Mouse (Mus musculus) B cell, adult (primary cell): ENCODE measurements around the gene Hnrnph2. TPM values are rescaled to one million over a fixed set of nuclear protein-coding genes. Genes with fewer than 3 reads are reported as not detected.

ENCODE experiments used
- total RNA-seq: library from RNA; stranded (reverse); gene quantifications from 4 replicates; pipeline ENCODE4 v1.2.4, GENCODE M21; 2023; ENCODE audit not compliant: inconsistent age

Gene Hnrnph2
- total RNA-seq = 159 to 173 TPM (median 167 TPM) in 4 replicates

GRCm38 (mm10) chrX:134600659-134601379 lies at the start of gene Hnrnph2, which contains the start of gene Gla:
TSS of gene Hnrnph2 (plus strand) at chrX:134601179.
TSS of gene Gla (minus strand) at chrX:134601125.

GRCm38 (mm10) chrX:134582888-134583669 lies 17.9 kb upstream of the Hnrnph2 start, which contains the start of gene Btk:
TSS of gene Btk (minus strand) at chrX:134583570.

GRCm38 (mm10) chrX:134585103-134586002 lies 15.6 kb upstream of the Hnrnph2 start, which contains the start of gene Rpl36a:
TSS of gene Rpl36a (plus strand) at chrX:134585654.

Other genes with a start within 250 kb of the Hnrnph2 start
- gene Drp2, start 196.6 kb upstream of the Hnrnph2 start, total RNA-seq = not detected in 4 replicates
- gene Taf7l, start 124.7 kb upstream of the Hnrnph2 start, total RNA-seq = not detected in 4 replicates
- 17.8 to 24.5 TPM (median 20.4 TPM) in 4 replicates for gene Timm8a1, start 59.3 kb upstream of the Hnrnph2 start, total RNA-seq
- 161 to 180 TPM (median 175 TPM) in 4 replicates for gene Btk, start 17.6 kb upstream of the Hnrnph2 start, total RNA-seq
- 459 to 567 TPM (median 509 TPM) in 4 replicates for gene Rpl36a, start 15.5 kb upstream of the Hnrnph2 start, total RNA-seq
- 102 to 110 TPM (median 108 TPM) in 4 replicates for gene Gla, start 54 bp upstream of the Hnrnph2 start, total RNA-seq
- gene Armcx4, start 85.3 kb downstream of the Hnrnph2 start, total RNA-seq = 2.8 to 3.5 TPM (median 2.9 TPM) in 4 replicates
- gene Armcx1, start 116.8 kb downstream of the Hnrnph2 start, total RNA-seq = 0.38 to 2.6 TPM (median 0.80 TPM) in 4 replicates
- 2.9 to 5.1 TPM (median 4.6 TPM) in 4 replicates for gene Armcx6, start 150.2 kb downstream of the Hnrnph2 start, total RNA-seq
- 18.5 to 22.7 TPM (median 21.4 TPM) in 4 replicates for gene Armcx3, start 155.4 kb downstream of the Hnrnph2 start, total RNA-seq
- gene Armcx2, start 208.0 kb downstream of the Hnrnph2 start, total RNA-seq = 36.7 to 43.1 TPM (median 37.1 TPM) in 4 replicates